Mouse (Mus musculus) WW6 (cell line): ENCODE data around the gene Gpr83.

Experiments
- DNase-seq: peaks from one replicate; pipeline ENCODE4 v3.0.0-alpha.2; 2013; ENCODE audit warnings: low read depth, low spot score

Gpr83 gene

GRCm38 (mm10) chr9:14859868-14860639 lies at the start of gene Gpr83:
TSS of gene Gpr83 (plus strand) at chr9:14860210.
- no peak for DNase-seq

DNA sequence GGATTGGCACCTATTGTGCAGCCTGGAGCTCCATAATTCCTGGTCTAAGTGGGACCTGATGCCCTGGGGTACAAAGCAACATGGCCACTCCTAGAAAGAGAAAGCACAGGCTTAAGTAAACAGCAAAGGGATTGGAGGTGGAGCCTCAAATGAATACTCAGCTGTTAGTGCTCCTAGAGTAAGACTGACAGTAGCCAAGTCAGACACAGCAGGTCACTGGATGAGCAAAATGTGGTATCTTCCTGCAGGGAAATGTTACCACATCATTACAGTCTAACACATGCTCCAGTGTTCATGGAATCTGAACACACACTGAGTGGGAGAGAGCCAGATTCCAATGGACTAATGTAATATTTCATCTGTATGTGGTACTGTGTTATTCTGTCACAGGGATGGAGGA lies 38.6 kb upstream of the Gpr83 start:
- DNase-seq = no peak

DNA sequence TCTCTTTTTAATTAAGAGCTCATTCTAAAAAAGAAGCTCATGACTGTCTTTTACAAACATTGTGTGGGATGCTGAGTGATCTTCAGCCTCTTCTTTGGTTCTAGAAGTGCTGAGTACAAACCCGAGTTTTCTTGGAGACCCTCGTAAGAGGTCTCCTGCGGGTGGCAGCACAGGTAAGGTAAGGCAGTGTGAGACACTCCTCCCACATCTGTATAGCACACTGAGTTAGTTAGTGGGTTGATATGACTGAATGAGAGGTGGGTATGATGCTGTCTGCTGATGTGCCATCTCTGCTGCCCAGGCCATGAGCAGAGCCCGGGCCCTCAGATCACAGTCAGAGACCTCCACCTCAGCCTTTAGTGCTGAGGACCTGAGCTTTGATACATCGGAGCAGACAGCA lies 35.2 kb upstream of the Gpr83 start:
- DNase-seq = no peak

GRCm38 (mm10) chr9:14827875-14828274 lies 32.1 kb upstream of the Gpr83 start:
- no peak for DNase-seq

DNA sequence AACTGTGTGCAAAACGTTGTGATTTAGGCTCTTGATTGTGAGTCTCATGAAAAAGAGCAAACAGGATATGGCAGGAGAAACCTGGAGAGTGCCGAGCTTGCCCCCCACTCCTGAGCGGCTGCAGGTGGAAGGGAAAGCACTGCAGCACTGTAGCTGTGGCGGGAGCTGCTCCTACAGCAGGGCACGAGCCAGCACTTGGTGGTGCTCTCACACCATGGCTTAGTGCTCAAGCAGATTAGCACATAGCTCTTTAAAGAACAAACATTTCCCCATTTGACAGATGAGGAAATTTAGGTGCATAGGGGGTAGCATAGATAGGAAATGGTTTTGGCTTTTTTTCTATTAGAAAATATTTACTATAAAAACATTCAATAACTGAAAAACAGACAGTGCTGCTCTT lies 28.0 kb upstream of the Gpr83 start:
- no peak for DNase-seq

DNA sequence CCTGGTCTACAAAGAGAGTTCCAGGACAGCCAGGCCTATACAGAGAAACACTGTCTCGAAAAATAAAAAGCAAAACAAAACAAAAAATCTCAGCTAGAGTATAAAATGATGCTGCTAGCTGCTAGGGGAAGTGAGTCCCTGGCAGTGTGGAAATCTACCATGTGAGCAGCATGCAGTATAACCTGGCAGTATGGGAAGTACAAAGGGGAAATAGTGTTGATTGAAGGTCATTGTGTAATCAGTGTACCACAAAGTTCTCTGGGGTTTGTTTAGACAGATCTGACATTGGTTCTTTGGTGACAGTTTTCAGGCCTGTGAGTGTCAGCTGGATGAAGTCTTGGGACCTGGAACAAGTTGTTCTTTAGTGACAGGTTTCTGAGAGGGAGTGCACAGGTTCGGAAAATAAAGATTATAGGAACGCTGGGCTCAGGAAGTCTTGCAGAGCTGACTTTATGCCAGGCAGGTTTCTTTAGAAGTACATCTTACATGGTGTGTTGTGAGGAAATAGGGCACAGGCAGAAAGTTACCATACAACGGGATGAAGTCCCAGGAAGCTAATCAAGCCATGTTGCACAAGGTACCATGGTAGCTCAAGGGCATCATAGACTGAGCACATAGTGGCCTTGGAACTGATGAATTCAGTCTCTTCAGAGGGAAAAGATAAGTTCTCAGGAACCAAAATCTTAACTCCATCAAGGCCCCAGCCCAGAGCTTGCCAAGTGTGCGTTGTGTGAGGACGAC lies 24.5 kb upstream of the Gpr83 start:
- no peak for DNase-seq

DNA sequence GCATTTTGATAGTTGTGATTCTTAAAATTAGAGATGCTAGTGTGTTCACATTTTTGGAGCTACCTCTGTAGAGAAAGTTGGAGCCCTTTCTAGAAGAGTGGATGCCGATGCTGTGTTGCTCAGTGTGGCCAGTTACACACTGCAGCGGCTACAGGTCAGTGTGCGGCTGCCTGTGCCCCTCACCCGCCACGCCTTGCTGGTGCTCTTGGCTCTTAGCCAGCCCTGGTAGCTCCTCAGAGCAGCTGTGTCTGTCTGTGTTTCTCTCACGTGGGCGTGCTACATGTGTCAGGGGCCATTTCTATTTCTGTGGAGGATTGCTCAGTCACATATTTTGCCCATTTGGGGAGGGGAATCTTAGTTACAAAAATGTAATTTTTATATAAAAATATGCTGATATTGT lies 20.5 kb upstream of the Gpr83 start:
- DNase-seq = no peak

DNA sequence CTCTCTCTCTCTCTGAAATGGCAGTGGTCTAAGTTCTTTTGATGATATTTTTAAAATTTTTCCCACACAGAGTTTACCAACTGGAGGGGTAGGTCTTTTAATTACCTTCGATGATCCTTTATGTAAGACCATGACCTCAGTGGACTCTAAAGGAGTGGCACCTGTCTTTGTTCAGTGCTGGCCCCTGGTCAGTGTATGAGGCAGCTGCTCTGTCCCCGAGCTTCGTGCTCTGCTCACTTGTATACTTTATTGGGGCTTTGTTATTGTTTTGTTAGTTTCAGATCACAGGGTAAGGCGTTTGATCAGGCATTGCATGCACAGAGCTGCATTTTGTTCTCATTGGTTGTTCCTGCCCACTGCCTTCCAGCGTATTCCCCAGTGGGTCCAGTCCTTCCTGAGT lies 20.0 kb upstream of the Gpr83 start:
- DNase-seq = no peak

DNA sequence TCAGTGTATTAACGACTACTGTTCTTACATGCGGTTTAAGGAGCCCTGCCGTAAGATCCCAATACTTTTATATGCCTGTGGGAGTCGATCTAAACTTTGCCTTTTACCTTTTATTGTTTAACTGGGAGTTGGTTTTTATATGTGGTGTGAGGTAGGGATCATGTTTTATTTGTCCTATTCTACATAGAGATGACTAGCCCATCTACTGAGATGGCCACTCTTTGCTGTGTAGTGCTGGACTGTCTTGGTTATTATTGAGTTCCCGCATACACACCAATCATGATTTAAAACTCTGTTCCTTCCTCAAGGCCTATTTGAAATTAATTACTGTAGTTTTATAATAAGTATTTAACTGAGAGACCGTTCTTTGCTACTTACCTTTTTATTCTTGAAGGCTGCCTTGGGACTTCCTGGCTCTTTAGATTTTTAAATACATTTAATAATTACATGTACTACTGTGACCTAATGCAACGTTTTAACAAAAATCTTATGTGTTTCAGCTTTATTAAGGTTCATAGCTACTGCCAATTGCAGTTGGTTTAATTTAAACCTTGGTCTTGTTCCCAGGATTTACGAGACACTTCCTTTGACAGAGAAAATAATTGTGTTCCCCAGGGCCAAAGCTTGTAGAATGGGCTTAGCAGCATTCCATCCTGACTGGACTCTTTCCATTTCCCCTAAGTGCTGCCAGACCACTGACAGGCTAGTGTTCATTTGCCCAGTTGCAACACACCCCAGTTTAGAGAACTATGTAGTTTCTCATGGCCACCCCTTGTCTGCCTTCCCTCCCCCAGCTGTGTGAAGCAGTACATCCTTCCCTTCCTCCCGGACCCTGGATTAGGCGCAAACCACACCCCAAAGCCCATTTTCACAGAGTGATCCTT lies 17.9 kb upstream of the Gpr83 start:
- DNase-seq = no peak

- DNase-seq = no peak
Observed at GRCm38 (mm10) chr9:14843311-14843857, 16.6 kb upstream of the Gpr83 start.

DNA sequence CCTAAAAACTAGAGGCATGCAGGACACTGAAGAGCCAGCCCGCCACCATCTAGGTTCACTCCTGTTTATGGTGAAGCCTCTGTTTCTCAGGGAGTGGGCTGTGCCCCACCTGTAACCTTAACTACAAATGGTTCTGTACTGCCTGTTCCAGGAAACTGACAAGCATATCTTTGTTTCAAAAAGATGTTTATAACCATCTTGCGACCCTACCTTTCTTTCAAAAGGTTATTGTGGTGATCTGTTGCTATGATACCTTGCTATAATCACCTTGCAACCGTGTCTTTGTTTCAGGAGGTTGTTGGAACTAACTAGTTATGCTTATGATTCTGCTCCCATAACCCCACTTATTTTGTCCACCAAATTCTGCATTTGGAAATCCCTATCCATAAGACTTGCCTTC lies 16.1 kb upstream of the Gpr83 start:
- no peak for DNase-seq

DNA sequence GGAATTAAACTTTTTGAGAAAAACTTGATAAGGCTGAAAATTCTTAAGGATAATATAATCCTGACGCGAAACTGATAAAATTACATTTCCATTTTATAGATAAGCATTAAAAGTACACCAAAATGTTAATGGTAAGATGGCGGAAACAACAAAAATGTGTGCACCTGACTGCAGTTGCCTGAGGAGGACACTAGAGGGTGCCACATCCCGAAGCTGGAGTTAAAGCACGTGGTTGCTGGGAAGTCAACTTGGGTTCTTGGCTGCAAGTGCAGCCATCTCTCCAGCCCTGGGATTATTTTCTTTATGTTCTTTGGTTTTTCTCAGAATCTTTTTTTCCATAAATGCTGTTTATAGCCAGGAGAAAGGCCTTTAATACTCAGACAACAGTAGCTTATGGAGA lies 13.6 kb upstream of the Gpr83 start:
- DNase-seq = peak; percentile 47

GRCm38 (mm10) chr9:14848267-14848935 lies 11.6 kb upstream of the Gpr83 start:
- no peak for DNase-seq

DNA sequence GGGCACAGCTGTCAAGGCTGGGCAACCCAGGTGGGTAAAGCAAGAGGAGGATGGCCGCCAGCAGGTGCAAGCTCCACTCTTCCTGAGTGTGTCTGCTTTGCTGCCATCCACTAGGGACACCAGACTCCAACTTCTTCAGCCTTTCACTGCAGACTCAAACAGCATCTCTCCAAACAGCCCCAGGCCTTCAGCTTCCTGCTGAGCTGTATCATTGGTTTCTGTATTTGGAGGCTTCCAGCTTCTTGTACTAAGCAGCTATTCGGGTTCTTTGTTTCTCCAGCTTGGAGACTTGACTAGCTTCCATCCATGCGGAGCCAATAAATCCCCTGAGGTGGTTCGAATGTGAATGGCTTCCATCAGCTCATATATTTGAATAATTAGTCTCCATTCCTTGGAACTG lies 5.4 kb upstream of the Gpr83 start:
- no peak for DNase-seq

- no peak for DNase-seq
Observed at GRCm38 (mm10) chr9:14856922-14857654, 2.9 kb upstream of the Gpr83 start.

GRCm38 (mm10) chr9:14858170-14858706 lies 1.8 kb upstream of the Gpr83 start:
- DNase-seq = no peak

DNA sequence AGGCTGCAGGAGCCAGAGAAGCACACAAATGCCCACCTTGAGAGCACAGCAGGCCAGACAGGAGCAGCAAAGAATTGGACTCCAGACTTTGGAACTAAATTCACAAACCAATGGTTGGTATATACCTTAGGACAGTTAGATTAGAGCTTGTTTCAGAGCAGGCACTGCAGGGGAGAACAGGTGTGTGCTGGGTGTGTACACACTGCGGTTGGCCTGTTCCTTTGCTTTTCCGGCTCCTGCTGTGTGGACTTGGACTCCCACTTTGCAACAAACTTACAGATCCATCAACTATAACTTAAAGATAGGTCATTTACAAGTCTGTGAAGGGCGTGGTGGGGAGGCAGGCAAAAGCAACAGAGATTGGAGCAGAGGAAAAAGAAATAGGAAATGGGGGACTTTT lies 1.2 kb upstream of the Gpr83 start:
- no peak for DNase-seq

DNA sequence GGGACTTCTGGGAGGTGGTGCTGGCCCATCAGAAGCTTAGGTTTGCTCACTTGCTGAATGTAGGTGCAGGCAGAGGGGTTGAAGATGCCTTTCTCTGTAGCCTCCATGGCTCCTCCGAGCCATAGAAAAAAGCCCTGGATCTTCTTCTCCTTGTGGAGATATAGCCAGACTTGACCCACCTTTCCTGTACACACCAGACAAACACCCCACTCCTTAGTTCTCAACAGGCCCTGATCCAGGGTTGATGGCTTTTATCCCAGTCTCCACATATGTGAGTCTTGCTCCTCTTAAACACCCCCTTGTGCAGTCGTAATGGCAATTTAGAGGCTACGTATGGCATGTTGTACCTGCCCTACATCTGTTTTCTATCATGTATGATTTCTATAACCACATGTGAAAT lies 3.1 kb downstream of the Gpr83 start:
- DNase-seq = no peak

DNA sequence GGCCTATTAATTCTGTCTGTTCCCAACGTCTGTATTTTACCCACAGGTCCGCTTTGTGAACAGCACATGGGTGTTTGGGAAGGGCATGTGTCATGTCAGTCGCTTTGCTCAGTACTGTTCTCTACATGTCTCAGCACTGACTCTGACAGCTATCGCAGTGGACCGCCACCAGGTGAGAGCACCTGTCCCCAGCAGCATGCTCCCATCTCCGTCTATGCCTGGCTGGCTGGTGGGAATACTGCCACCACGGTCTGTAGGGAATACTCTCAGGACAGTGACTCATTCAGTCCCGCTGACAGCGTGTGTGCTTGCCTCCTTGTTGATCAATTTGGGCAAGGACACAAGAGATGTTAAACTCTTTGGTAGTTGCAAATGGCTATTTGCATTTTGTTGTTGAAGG lies 4.7 kb downstream of the Gpr83 start:
- DNase-seq = no peak

- no peak for DNase-seq
Observed at GRCm38 (mm10) chr9:14866957-14867356, 6.9 kb downstream of the Gpr83 start.
